Mouse (Mus musculus): ENCODE data around the gene Dus1l.

Gene Dus1l

GRCm38 (mm10) chr11:120828416-120828815 lies 32.2 kb upstream of the Dus1l start:
- Histone ChIP-seq H3K4me3 (replicated peaks; ENCODE audit: low read length) (no peak overlapping the region), H3K4me1 (replicated peaks; ENCODE audit: low read depth, low read length) (peaks cover 36% of the 10 kb centered on the region), H3K36me3 (ENCODE audit: insufficient read depth, low read length) (no peaks in the 10 kb centered on the region), H3K9me3 (ENCODE audit: low read length) (no peaks in the 10 kb centered on the region), H3K27me3 (ENCODE audit: insufficient read depth, low read length) (no peaks in the 10 kb centered on the region)
- TF ChIP-seq NANOG (IDR thresholded peaks at IDR 0.05; ENCODE audit: borderline replicate concordance, low read length) = no peak
- TF ChIP-seq POU5F1 (IDR thresholded peaks at IDR 0.05; ENCODE audit: borderline replicate concordance, low read length) = no peak
- no peak for TF ChIP-seq CTCF (conservative IDR thresholded peaks at IDR 0.05; ENCODE audit: low read length)

GRCm38 (mm10) chr11:120826016-120826953 lies 30.1 kb upstream of the Dus1l start:
- no peak for TF ChIP-seq NANOG (IDR thresholded peaks at IDR 0.05; ENCODE audit: borderline replicate concordance, low read length)
- TF ChIP-seq CTCF (conservative IDR thresholded peaks at IDR 0.05; ENCODE audit: low read length) = no peak
- TF ChIP-seq POU5F1 (IDR thresholded peaks at IDR 0.05; ENCODE audit: borderline replicate concordance, low read length) = no peak
- Histone ChIP-seq H3K36me3 (ENCODE audit: insufficient read depth, low read length) (peaks cover 19% of the 10 kb centered on the region), H3K4me1 (replicated peaks; ENCODE audit: low read depth, low read length) (peaks cover 56% of the 10 kb centered on the region), H3K27me3 (ENCODE audit: insufficient read depth, low read length) (no peaks in the 10 kb centered on the region), H3K4me3 (replicated peaks; ENCODE audit: low read length) (no peak overlapping the region), H3K9me3 (ENCODE audit: low read length) (no peaks in the 10 kb centered on the region)

GRCm38 (mm10) chr11:120825289-120825863 lies 29.2 kb upstream of the Dus1l start:
- peak overlapping the region; percentile 96 for H3K4me3 ChIP-seq (replicated peaks; ENCODE audit: low read length)
- H3K27me3 ChIP-seq (ENCODE audit: insufficient read depth, low read length) = no peaks in the 10 kb centered on the region
- H3K9me3 ChIP-seq (ENCODE audit: low read length) = no peaks in the 10 kb centered on the region
- peaks cover 63% of the 10 kb centered on the region for H3K4me1 ChIP-seq (replicated peaks; ENCODE audit: low read depth, low read length)
- peaks cover 29% of the 10 kb centered on the region for H3K36me3 ChIP-seq (ENCODE audit: insufficient read depth, low read length)
- TF ChIP-seq NANOG (IDR thresholded peaks at IDR 0.05; ENCODE audit: borderline replicate concordance, low read length) = no peak
- TF ChIP-seq CTCF (conservative IDR thresholded peaks at IDR 0.05; ENCODE audit: low read length) = no peak
- no peak for TF ChIP-seq POU5F1 (IDR thresholded peaks at IDR 0.05; ENCODE audit: borderline replicate concordance, low read length)

- no peak for TF ChIP-seq NANOG (IDR thresholded peaks at IDR 0.05; ENCODE audit: borderline replicate concordance, low read length)
- TF ChIP-seq CTCF (conservative IDR thresholded peaks at IDR 0.05; ENCODE audit: low read length) = no peak
- TF ChIP-seq POU5F1 (IDR thresholded peaks at IDR 0.05; ENCODE audit: borderline replicate concordance, low read length) = no peak
- Histone ChIP-seq H3K4me1 (replicated peaks; ENCODE audit: low read depth, low read length) (peaks cover 69% of the 10 kb centered on the region), H3K9me3 (ENCODE audit: low read length) (no peaks in the 10 kb centered on the region), H3K36me3 (ENCODE audit: insufficient read depth, low read length) (peaks cover 34% of the 10 kb centered on the region), H3K4me3 (replicated peaks; ENCODE audit: low read length) (peak overlapping the region; percentile 96), H3K27me3 (ENCODE audit: insufficient read depth, low read length) (no peaks in the 10 kb centered on the region)
These were observed 28.6 kb upstream of the Dus1l start for GRCm38 (mm10) chr11:120824787-120825288.

- Histone ChIP-seq H3K27me3 (ENCODE audit: insufficient read depth, low read length) (no peaks in the 10 kb centered on the region), H3K9me3 (ENCODE audit: low read length) (no peaks in the 10 kb centered on the region), H3K4me3 (replicated peaks; ENCODE audit: low read length) (peak within 1 kb of the TSS; percentile 96), H3K36me3 (ENCODE audit: insufficient read depth, low read length) (peaks cover 41% of the 10 kb centered on the region), H3K4me1 (replicated peaks; ENCODE audit: low read depth, low read length) (peaks cover 76% of the 10 kb centered on the region)
- TF ChIP-seq CTCF (conservative IDR thresholded peaks at IDR 0.05; ENCODE audit: low read length) = no peak
- TF ChIP-seq NANOG (IDR thresholded peaks at IDR 0.05; ENCODE audit: borderline replicate concordance, low read length) = no peak
- TF ChIP-seq POU5F1 (IDR thresholded peaks at IDR 0.05; ENCODE audit: borderline replicate concordance, low read length) = no peak
These were observed 28.0 kb upstream of the Dus1l start, which contains the start of gene Fasn for GRCm38 (mm10) chr11:120823956-120824786. TSS of gene Fasn (minus strand) at chr11:120824547.

GRCm38 (mm10) chr11:120823551-120823947 lies 27.3 kb upstream of the Dus1l start:
- Histone ChIP-seq H3K9me3 (ENCODE audit: low read length) (no peaks in the 10 kb centered on the region), H3K4me3 (replicated peaks; ENCODE audit: low read length) (peak overlapping the region; percentile 96), H3K36me3 (ENCODE audit: insufficient read depth, low read length) (peaks cover 47% of the 10 kb centered on the region), H3K4me1 (replicated peaks; ENCODE audit: low read depth, low read length) (peaks cover 82% of the 10 kb centered on the region), H3K27me3 (ENCODE audit: insufficient read depth, low read length) (no peaks in the 10 kb centered on the region)
- TF ChIP-seq CTCF (conservative IDR thresholded peaks at IDR 0.05; ENCODE audit: low read length) = no peak
- TF ChIP-seq NANOG (IDR thresholded peaks at IDR 0.05; ENCODE audit: borderline replicate concordance, low read length) = no peak
- no peak for TF ChIP-seq POU5F1 (IDR thresholded peaks at IDR 0.05; ENCODE audit: borderline replicate concordance, low read length)

GRCm38 (mm10) chr11:120822831-120823550 lies 26.8 kb upstream of the Dus1l start:
- Histone ChIP-seq H3K36me3 (ENCODE audit: insufficient read depth, low read length) (peaks cover 52% of the 10 kb centered on the region), H3K27me3 (ENCODE audit: insufficient read depth, low read length) (no peaks in the 10 kb centered on the region), H3K9me3 (ENCODE audit: low read length) (no peaks in the 10 kb centered on the region), H3K4me3 (replicated peaks; ENCODE audit: low read length) (peak overlapping the region; percentile 96), H3K4me1 (replicated peaks; ENCODE audit: low read depth, low read length) (peaks cover 84% of the 10 kb centered on the region)
- TF ChIP-seq POU5F1 (IDR thresholded peaks at IDR 0.05; ENCODE audit: borderline replicate concordance, low read length) (no peak), NANOG (IDR thresholded peaks at IDR 0.05; ENCODE audit: borderline replicate concordance, low read length) (no peak), CTCF (conservative IDR thresholded peaks at IDR 0.05; ENCODE audit: low read length) (no peak)

Measured in E14TG2a.4 (cell line).